Mouse (Mus musculus) thymus, adult 2 months (tissue): Measurements from ENCODE around the gene Gm21970. TPM values are rescaled to one million over a fixed set of nuclear protein-coding genes. Genes with fewer than 3 reads are reported as not detected.
A peak's percentile ranks its signal among the peaks of the same experiment; 100 is the strongest.

Source experiments
- DNase-seq: peaks from one replicate; pipeline ENCODE4 v3.0.0; 2021
- H3K27ac ChIP-seq: fragments of 200-500 bp; 2 replicates; pipeline ENCODE4 v1.5.1; 2012; ENCODE audit warnings: low read length, control low read depth; ENCODE audit not compliant: control insufficient read depth, insufficient read depth
- H3K27me3 ChIP-seq: fragments of 200-500 bp; 2 replicates; pipeline ENCODE4 v1.6.1; 2012; ENCODE audit warnings: mild to moderate bottlenecking, low read length, moderate library complexity, mixed read lengths; ENCODE audit not compliant: control insufficient read depth, insufficient read depth
- H3K36me3 ChIP-seq: fragments of 200-500 bp; 2 replicates; pipeline ENCODE4 v1.6.1; 2012; ENCODE audit warnings: mild to moderate bottlenecking, low read length, moderate library complexity; ENCODE audit not compliant: control insufficient read depth, insufficient read depth
- H3K4me1 ChIP-seq: fragments of 200-500 bp; replicated peaks from 2 replicates; pipeline ENCODE4 v1.6.1; 2012; ENCODE audit warnings: low read length; ENCODE audit not compliant: control insufficient read depth, insufficient read depth
- H3K4me3 ChIP-seq: fragments of 200-500 bp; 2 replicates; pipeline ENCODE4 v1.5.1; 2012; ENCODE audit warnings: mild to moderate bottlenecking, low read length, control low read depth, moderate library complexity; ENCODE audit not compliant: control insufficient read depth, insufficient read depth
- CTCF ChIP-seq: fragments of 200-500 bp; IDR thresholded peaks from 2 replicates; pipeline ENCODE4 v1.5.1; 2012; ENCODE audit warnings: mild to moderate bottlenecking, control low read depth, low read length, moderate library complexity, borderline replicate concordance; ENCODE audit not compliant: control insufficient read depth, poor library complexity, insufficient read depth; ENCODE audit errors: extremely low read depth
- POLR2A ChIP-seq: fragments of 200-500 bp; IDR thresholded peaks from 2 replicates; pipeline ENCODE4 v1.6.1; 2012; ENCODE audit warnings: mild to moderate bottlenecking, low read length, control low read depth, moderate library complexity; ENCODE audit not compliant: control insufficient read depth, poor library complexity, insufficient read depth; ENCODE audit errors: extremely low read depth
- WGBS: fragments of 180-500 bp; shearing (Covaris S2); methylation state at CpG from one replicate; pipeline ENCODE4 v1.1.7; 2018; 5-methylcytosine and 5-hydroxymethylcytosine counted together
- polyA plus RNA-seq: library from polyadenylated mRNA; depleted of rRNA; stranded (reverse); fragments of >200 nt; gene quantifications from 2 replicates; pipeline ENCODE4 v1.2.3, GENCODE M21; 2012

Gm21970 gene
- polyA plus RNA-seq, 1 experiment, result not detected

DNA sequence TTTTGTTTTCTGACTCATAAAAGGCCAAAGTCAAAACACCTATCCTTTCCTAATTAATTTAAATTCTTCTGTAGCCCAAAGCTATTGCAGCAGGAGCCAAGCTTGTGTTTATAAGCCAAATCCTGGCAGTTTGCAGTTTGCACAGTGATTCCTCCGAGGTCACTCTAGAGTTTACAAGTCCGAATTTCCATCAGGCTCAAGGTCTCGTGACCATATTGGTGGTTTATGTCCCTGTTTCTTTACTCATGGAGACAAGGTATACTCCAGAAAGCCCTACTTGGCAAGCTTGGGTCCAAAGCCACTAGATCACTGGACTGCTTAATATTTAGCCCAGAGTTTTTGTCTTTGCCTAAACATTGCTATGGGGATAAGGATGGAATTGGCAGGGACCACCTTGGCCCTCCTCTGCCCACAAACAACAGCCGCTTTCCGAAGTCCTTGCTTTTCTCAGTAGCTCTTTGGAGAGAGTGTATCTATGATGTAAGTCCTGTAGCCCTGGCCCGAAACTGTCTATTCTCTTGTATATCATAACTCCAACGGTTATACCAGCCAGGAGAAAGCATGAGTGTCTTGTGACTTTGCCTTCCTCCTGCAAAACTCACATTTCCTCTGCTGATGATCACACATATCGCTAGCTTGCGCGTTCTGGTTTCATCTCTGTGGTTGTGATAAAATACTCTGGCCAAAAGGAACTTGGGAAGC, 5.0 kb upstream of the Gm21970 start:
- no peak for DNase-seq
- no peak overlapping the region for H3K4me3 ChIP-seq
- no peaks in the 10 kb centered on the region for H3K27me3 ChIP-seq
- H3K4me1 ChIP-seq, result no peaks in the 10 kb centered on the region
- no peak overlapping the region for H3K27ac ChIP-seq
- peaks cover 58% of the 10 kb centered on the region for H3K36me3 ChIP-seq
- WGBS, result 96% methylated on average over 10 of the region's 10 CpGs
- TF ChIP-seq CTCF, result no peak
- TF ChIP-seq POLR2A, result no peak

DNA sequence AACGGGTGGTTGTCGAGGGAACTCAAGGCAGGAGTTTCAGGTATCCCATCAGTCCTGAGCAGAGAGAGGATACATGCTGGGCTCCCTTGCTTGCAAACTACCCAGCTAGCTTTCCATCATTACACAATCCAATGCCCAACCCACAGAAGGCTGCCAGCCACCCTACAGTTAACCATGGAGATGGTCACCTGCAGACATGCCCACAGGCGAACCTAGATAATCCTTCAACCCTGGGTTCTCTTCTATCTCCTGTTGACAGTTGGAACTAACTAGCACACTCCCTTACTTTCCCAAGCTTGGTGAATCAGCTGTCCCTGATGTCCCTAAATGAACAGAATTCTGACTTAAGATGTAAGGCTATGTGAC, 4.4 kb upstream of the Gm21970 start:
- no peak for DNase-seq
- Histone ChIP-seq H3K4me3 (no peak overlapping the region), H3K27me3 (no peaks in the 10 kb centered on the region), H3K27ac (no peak overlapping the region), H3K4me1 (no peaks in the 10 kb centered on the region), H3K36me3 (peaks cover 61% of the 10 kb centered on the region)
- WGBS, result 93% methylated on average over 3 of the region's 3 CpGs
- TF ChIP-seq CTCF (no peak), POLR2A (no peak)

DNA sequence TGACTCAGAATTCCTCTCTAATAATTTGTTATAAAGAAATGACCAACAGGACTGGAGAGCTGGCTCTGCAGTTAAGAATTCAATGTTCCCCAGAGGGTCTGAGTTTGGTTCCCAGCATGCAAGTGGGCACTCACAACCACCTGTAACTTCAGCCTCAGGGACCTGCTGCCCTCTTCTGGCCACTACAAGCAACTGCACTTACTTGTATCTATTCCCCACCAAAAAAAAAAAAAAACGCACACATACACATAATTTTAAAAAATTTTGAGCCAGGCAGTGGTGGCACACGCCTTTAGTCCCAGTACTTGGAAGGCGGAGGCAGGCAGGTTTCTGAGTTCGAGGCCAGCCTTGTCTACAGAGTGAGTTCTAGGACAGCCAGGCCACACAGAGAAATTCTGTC, 1.4 kb upstream of the Gm21970 start:
- H3K36me3 ChIP-seq, result peaks cover 64% of the 10 kb centered on the region
- TF ChIP-seq CTCF, result 0 out of 2 replicates have a peak, but pooled peaks have one; percentile 34
- no peak for TF ChIP-seq POLR2A

DNA sequence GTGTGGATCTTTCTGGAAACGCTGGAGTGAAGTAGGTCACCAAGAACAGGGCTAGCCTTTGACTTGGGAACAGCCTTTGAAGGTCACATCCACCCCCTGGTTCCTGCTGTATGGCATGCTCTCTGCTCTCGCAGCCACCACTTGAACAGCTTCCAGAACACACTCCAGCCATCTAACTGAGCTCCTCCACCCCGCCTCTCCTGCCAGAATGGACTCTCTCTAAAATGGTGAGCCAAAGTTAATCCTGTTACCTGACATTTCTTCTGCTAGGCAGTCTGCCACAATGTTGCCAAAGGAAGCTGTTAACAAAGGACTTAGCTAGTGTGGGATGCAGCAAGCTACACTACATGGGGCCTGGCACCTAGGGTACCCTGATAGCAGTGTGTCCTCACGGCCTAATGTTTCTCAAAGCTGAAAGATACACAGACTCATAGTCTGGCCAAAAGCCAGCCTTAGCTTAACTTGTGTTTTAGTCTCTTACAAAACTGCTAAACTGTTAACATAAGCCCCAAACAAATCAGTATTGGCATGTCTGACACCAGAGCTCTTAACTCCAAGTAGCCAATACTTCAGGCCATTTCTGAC, 3.4 kb downstream of the Gm21970 start:
- no peak for DNase-seq
- no peak for TF ChIP-seq POLR2A
- no peak for TF ChIP-seq CTCF
- 95% methylated on average over 4 of the region's 4 CpGs for WGBS

More for the DNA sequence above, 1.4 kb upstream of the Gm21970 start:
- H3K27me3 ChIP-seq, result no peaks in the 10 kb centered on the region
- DNase-seq, result no peak
- no peak overlapping the region for H3K4me3 ChIP-seq
- H3K4me1 ChIP-seq, result no peaks in the 10 kb centered on the region
- 94% methylated on average over 4 of the region's 4 CpGs for WGBS
- no peak overlapping the region for H3K27ac ChIP-seq

DNA sequence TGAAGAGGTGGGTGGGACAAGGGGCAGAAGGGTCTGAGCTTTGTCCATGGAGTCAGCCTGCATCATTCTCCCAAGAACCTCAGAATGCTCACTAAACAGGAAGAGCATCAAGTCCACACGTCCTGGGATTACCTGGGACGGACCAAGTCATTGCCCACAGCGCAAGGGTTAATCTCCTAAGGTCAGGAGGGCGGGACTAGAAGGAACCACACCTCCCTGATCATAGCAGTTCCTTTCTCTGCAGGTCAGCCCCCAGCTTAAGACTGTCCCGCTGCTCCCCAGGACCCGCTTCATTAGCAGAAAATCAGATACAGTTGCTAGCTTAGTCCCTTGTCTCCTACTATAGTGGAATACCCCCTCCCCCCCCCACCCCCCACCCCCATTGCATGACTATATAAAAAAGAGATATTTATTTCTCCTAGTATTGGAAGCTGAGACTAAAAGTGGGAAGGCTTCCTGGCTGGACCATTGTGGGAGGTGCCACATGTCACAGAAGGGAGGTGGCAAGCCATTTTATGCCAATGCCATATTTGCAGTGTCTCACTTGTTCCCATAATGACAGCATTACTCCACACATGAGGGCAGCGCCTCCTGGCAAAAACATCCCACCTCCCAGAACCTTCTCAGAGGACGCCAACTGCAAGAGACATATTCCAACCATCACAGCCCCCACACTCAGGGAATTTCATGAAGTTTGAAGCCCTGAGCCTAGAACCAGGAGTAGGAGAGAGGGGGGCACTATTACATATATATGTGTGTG, 4.3 kb downstream of the Gm21970 start:
- Histone ChIP-seq H3K4me1 (no peaks in the 10 kb centered on the region), H3K27me3 (no peaks in the 10 kb centered on the region), H3K27ac (no peak overlapping the region), H3K4me3 (no peak overlapping the region), H3K36me3 (peaks cover 51% of the 10 kb centered on the region)
- TF ChIP-seq CTCF (no peak), POLR2A (no peak)
- DNase-seq, result no peak
- WGBS, result over 99% methylated on average over 8 of the region's 8 CpGs

More for the DNA sequence above, 3.4 kb downstream of the Gm21970 start:
- Histone ChIP-seq H3K4me1 (no peaks in the 10 kb centered on the region), H3K27ac (no peak overlapping the region), H3K36me3 (peaks cover 52% of the 10 kb centered on the region), H3K27me3 (no peaks in the 10 kb centered on the region), H3K4me3 (no peak overlapping the region)

DNA sequence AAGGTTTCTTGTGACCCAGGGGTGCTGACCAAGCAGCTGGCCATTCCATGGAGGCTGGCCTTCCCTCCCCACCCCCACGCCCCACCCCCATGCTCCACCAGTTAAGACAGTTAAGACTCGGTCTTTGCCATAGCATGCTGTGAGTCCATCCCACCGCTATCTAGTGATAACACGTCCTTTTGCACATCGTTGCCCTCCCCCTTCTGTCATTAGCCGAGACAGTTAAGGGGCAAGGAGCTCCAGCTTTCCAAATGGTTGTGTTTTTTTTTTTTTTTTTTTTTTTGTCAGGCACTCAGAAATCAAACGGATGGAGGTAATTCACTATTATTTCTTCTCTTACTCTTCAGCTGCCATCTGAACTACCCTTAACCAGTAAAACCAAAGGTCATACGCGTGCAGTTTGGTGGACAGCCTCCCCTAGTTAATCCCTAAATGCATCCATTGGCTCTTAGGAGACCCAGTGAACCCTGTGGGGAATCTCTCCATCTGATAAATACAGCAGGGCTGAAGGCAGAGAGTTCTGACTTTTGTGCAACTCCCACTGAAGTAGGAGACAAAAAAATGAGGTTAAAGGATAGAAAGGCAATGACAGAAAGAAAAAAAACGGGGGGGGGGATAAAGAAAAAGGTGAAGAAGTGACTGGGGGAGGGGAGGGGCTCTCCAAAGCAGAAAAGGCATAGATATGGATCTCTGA, 5.5 kb downstream of the Gm21970 start:
- TF ChIP-seq POLR2A (no peak), CTCF (no peak)
- no peak for DNase-seq
- Histone ChIP-seq H3K27me3 (no peaks in the 10 kb centered on the region), H3K36me3 (peaks cover 50% of the 10 kb centered on the region), H3K27ac (no peak overlapping the region), H3K4me3 (no peak overlapping the region), H3K4me1 (no peaks in the 10 kb centered on the region)
- WGBS, result 96% methylated on average over 10 of the region's 10 CpGs
